Mouse (Mus musculus): Measurements from ENCODE around the gene Olfr727. TPM values are rescaled to one million over a fixed set of nuclear protein-coding genes. Genes with fewer than 3 reads are reported as not detected.

Gene Olfr727
- polyA plus RNA-seq (2015; fragmentation: Nextera tagmentation; extraction: Ambion mirVana): not detected in 2 replicates

- H3K4me3 ChIP-seq (ENCODE audit: low read depth, low read length): no peak within 1 kb of the TSS
- no peaks in the 10 kb centered on the region for H3K4me1 ChIP-seq (ENCODE audit: control insufficient read depth, insufficient read depth, low read length)
- no peaks in the 10 kb centered on the region for H3K36me3 ChIP-seq (ENCODE audit: control insufficient read depth, insufficient read depth, low read length)
- no peaks in the 10 kb centered on the region for H3K9me3 ChIP-seq (replicated peaks; ENCODE audit: control insufficient read depth, low read length, poor library complexity, severe bottlenecking)
- no peak within 1 kb of the TSS for H3K9ac ChIP-seq (ENCODE audit: low read depth, low read length)
- no peak within 1 kb of the TSS for H3K27ac ChIP-seq (ENCODE audit: low read length)
- no peaks in the 10 kb centered on the region for H3K27me3 ChIP-seq (ENCODE audit: control insufficient read depth, insufficient read depth, low read depth, low read length)
- no peak within 1 kb of the TSS for H3K4me2 ChIP-seq (ENCODE audit: low read length)
- no peak for ATAC-seq
- WGBS: 88% methylated on average over 1 of the region's 1 CpGs
Measured at GRCm38 (mm10) chr14:50122886-50123285, at the start of gene Olfr727. Gene Olfr727 (plus strand): TSS chr14:50123186.

GRCm38 (mm10) chr14:50090853-50091252 is 32.1 kb upstream of the Olfr727 start, which contains the start of gene Olfr726:
Gene Olfr726 (minus strand): TSS chr14:50090953.
- no peak for ATAC-seq
- no peak within 1 kb of the TSS for H3K9ac ChIP-seq (ENCODE audit: low read depth, low read length)
- H3K27me3 ChIP-seq (ENCODE audit: control insufficient read depth, insufficient read depth, low read depth, low read length): no peaks in the 10 kb centered on the region
- no peak within 1 kb of the TSS for H3K4me2 ChIP-seq (ENCODE audit: low read length)
- no peak within 1 kb of the TSS for H3K27ac ChIP-seq (ENCODE audit: low read length)
- H3K36me3 ChIP-seq (ENCODE audit: control insufficient read depth, insufficient read depth, low read length): no peaks in the 10 kb centered on the region
- no peaks in the 10 kb centered on the region for H3K9me3 ChIP-seq (replicated peaks; ENCODE audit: control insufficient read depth, low read length, poor library complexity, severe bottlenecking)
- H3K4me3 ChIP-seq (ENCODE audit: low read depth, low read length): no peak within 1 kb of the TSS
- WGBS: 81% methylated on average over 1 of the region's 1 CpGs
- no peaks in the 10 kb centered on the region for H3K4me1 ChIP-seq (ENCODE audit: control insufficient read depth, insufficient read depth, low read length)

- Histone ChIP-seq H3K4me2 (ENCODE audit: low read length) (no peak within 1 kb of the TSS), H3K36me3 (ENCODE audit: control insufficient read depth, insufficient read depth, low read length) (no peaks in the 10 kb centered on the region), H3K4me1 (ENCODE audit: control insufficient read depth, insufficient read depth, low read length) (no peaks in the 10 kb centered on the region), H3K27me3 (ENCODE audit: control insufficient read depth, insufficient read depth, low read depth, low read length) (no peaks in the 10 kb centered on the region), H3K27ac (ENCODE audit: low read length) (no peak within 1 kb of the TSS), H3K9ac (ENCODE audit: low read depth, low read length) (no peak within 1 kb of the TSS), H3K9me3 (replicated peaks; ENCODE audit: control insufficient read depth, low read length, poor library complexity, severe bottlenecking) (no peaks in the 10 kb centered on the region), H3K4me3 (ENCODE audit: low read depth, low read length) (no peak within 1 kb of the TSS)
- WGBS: 88% methylated on average over 5 of the region's 5 CpGs
- no peak for ATAC-seq
Measured at GRCm38 (mm10) chr14:50142580-50142979, 19.6 kb downstream of the Olfr727 start, which contains the start of gene Olfr728. Gene Olfr728 (minus strand): TSS chr14:50142680.

- Histone ChIP-seq H3K4me3 (ENCODE audit: low read depth, low read length) (no peak within 1 kb of the TSS), H3K36me3 (ENCODE audit: control insufficient read depth, insufficient read depth, low read length) (no peaks in the 10 kb centered on the region), H3K9me3 (replicated peaks; ENCODE audit: control insufficient read depth, low read length, poor library complexity, severe bottlenecking) (no peaks in the 10 kb centered on the region), H3K27me3 (ENCODE audit: control insufficient read depth, insufficient read depth, low read depth, low read length) (no peaks in the 10 kb centered on the region), H3K9ac (ENCODE audit: low read depth, low read length) (no peak within 1 kb of the TSS), H3K4me2 (ENCODE audit: low read length) (no peak within 1 kb of the TSS), H3K27ac (ENCODE audit: low read length) (no peak within 1 kb of the TSS), H3K4me1 (ENCODE audit: control insufficient read depth, insufficient read depth, low read length) (no peaks in the 10 kb centered on the region)
- no peak for ATAC-seq
Measured at GRCm38 (mm10) chr14:50152810-50153209, 29.8 kb downstream of the Olfr727 start, which contains the start of gene Olfr729. Gene Olfr729 (minus strand): TSS chr14:50152910.

Other genes with a start within 250 kb of the Olfr727 start
- gene Olfr722, start 221.2 kb upstream of the Olfr727 start, polyA plus RNA-seq (2015; fragmentation: Nextera tagmentation; extraction: Ambion mirVana): not detected in 2 replicates
- not detected in 2 replicates for gene Olfr723, start 191.4 kb upstream of the Olfr727 start, polyA plus RNA-seq (2015; fragmentation: Nextera tagmentation; extraction: Ambion mirVana)
- not detected in 2 replicates for gene Olfr724, start 159.9 kb upstream of the Olfr727 start, polyA plus RNA-seq (2015; fragmentation: Nextera tagmentation; extraction: Ambion mirVana)
- not detected in 2 replicates for gene Olfr725, start 82.8 kb upstream of the Olfr727 start, polyA plus RNA-seq (2015; fragmentation: Nextera tagmentation; extraction: Ambion mirVana)
- not detected in 2 replicates for gene Olfr726, start 32.2 kb upstream of the Olfr727 start, polyA plus RNA-seq (2015; fragmentation: Nextera tagmentation; extraction: Ambion mirVana)
- not detected in 2 replicates for gene Olfr728, start 19.5 kb downstream of the Olfr727 start, polyA plus RNA-seq (2015; fragmentation: Nextera tagmentation; extraction: Ambion mirVana)
- not detected in 2 replicates for gene Olfr729, start 29.7 kb downstream of the Olfr727 start, polyA plus RNA-seq (2015; fragmentation: Nextera tagmentation; extraction: Ambion mirVana)
- gene Olfr730, start 65.0 kb downstream of the Olfr727 start, polyA plus RNA-seq (2015; fragmentation: Nextera tagmentation; extraction: Ambion mirVana): not detected in 2 replicates
- gene Olfr731, start 118.7 kb downstream of the Olfr727 start, polyA plus RNA-seq (2015; fragmentation: Nextera tagmentation; extraction: Ambion mirVana): not detected in 2 replicates
- not detected in 2 replicates for gene Olfr732, start 161.0 kb downstream of the Olfr727 start, polyA plus RNA-seq (2015; fragmentation: Nextera tagmentation; extraction: Ambion mirVana)
- gene Olfr733, start 178.3 kb downstream of the Olfr727 start, polyA plus RNA-seq (2015; fragmentation: Nextera tagmentation; extraction: Ambion mirVana): not detected in 2 replicates
- not detected in 2 replicates for gene Olfr734, start 203.6 kb downstream of the Olfr727 start, polyA plus RNA-seq (2015; fragmentation: Nextera tagmentation; extraction: Ambion mirVana)
- not detected in 2 replicates for gene Olfr735, start 225.7 kb downstream of the Olfr727 start, polyA plus RNA-seq (2015; fragmentation: Nextera tagmentation; extraction: Ambion mirVana)
- not detected in 2 replicates for gene Tlr11, start 234.7 kb downstream of the Olfr727 start, polyA plus RNA-seq (2015; fragmentation: Nextera tagmentation; extraction: Ambion mirVana)